Mouse (Mus musculus): ENCODE measurements around the gene Bcl11a.

DNA sequence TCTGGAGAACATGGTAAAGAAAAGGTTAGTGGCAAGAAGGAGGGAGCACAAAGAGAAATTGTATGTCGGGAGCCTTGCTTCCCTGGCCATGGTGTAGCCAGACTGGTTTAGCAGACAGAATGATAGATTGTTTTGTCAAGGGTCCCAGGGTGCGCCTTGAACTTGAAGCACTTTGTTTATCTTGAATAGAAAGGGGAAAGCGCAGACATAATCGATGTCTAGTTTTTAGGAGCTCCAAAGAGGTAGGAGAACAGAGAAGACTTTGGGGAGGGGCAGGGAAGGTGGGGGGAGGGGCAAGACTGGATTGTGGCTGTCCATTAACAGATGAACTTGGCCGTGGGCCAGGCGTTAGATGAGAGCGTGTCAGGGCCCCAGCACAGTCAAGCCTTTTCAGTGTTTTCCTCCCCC, 22.0 kb downstream of the Bcl11a start:
- TF ChIP-seq CTCF (IDR thresholded peaks at IDR 0.05; ENCODE audit: low read depth, low read length), result no peak
- TF ChIP-seq POLR2A (IDR thresholded peaks at IDR 0.05; ENCODE audit: borderline replicate concordance, low read depth, low read length), result no peak

Data from bone marrow macrophage, adult 2 months (primary cell).